Mouse (Mus musculus) adipocyte (in vitro differentiated cells): Measurements from ENCODE around the gene Acsm1.
"Not testable (repeated sequence)": the region's sequence is repeated elsewhere in the genome, so short reads cannot be mapped to it uniquely, and the experiment has no call there.

Source experiments
- DNase-seq: peaks from one replicate; pipeline ENCODE4 v3.0.0-alpha.2; 2016; ENCODE audit warnings: low spot score

Acsm1 gene

GRCm38 (mm10) chr7:119606664-119607076 lies at the start of gene Acsm1:
Acsm1 (plus strand) TSS chr7:119607026.
- DNase-seq: no peak

- no peak for DNase-seq
These were observed 46.9 kb upstream of the Acsm1 start for GRCm38 (mm10) chr7:119559789-119560451.

GRCm38 (mm10) chr7:119560452-119560835 lies 46.4 kb upstream of the Acsm1 start:
- no peak for DNase-seq

- DNase-seq: no peak
These were observed 45.4 kb upstream of the Acsm1 start for GRCm38 (mm10) chr7:119561441-119561840.

- DNase-seq: not testable (repeated sequence)
These were observed 44.4 kb upstream of the Acsm1 start for GRCm38 (mm10) chr7:119562476-119562875.

- no peak for DNase-seq
These were observed 12.2 kb upstream of the Acsm1 start for GRCm38 (mm10) chr7:119594530-119595107.

- DNase-seq: no peak
These were observed 11.5 kb upstream of the Acsm1 start for GRCm38 (mm10) chr7:119595306-119595705.

GRCm38 (mm10) chr7:119596536-119596935 lies 10.3 kb upstream of the Acsm1 start:
- no peak for DNase-seq

- DNase-seq: no peak
These were observed 5.5 kb upstream of the Acsm1 start for GRCm38 (mm10) chr7:119601195-119601953.

- no peak for DNase-seq
These were observed 4.9 kb upstream of the Acsm1 start for GRCm38 (mm10) chr7:119601954-119602317.

- no peak for DNase-seq
These were observed 1.8 kb upstream of the Acsm1 start for GRCm38 (mm10) chr7:119604903-119605483.

- no peak for DNase-seq
These were observed 731 bp upstream of the Acsm1 start for GRCm38 (mm10) chr7:119605926-119606663.

GRCm38 (mm10) chr7:119607796-119608515 lies 1.1 kb downstream of the Acsm1 start:
- no peak for DNase-seq

GRCm38 (mm10) chr7:119616531-119616930 lies 9.7 kb downstream of the Acsm1 start:
- DNase-seq: no peak

- DNase-seq: no peak
These were observed 10.8 kb downstream of the Acsm1 start for GRCm38 (mm10) chr7:119617593-119617992.

GRCm38 (mm10) chr7:119618209-119618935 lies 11.5 kb downstream of the Acsm1 start:
- no peak for DNase-seq

- no peak for DNase-seq
These were observed 13.3 kb downstream of the Acsm1 start for GRCm38 (mm10) chr7:119620157-119620556.

GRCm38 (mm10) chr7:119638773-119639172 lies 31.9 kb downstream of the Acsm1 start:
- DNase-seq: no peak

- no peak for DNase-seq
These were observed 35.5 kb downstream of the Acsm1 start for GRCm38 (mm10) chr7:119642307-119642706.

- no peak for DNase-seq
These were observed 61.1 kb downstream of the Acsm1 start for GRCm38 (mm10) chr7:119667893-119668292.

- DNase-seq: no peak
These were observed 63.6 kb downstream of the Acsm1 start for GRCm38 (mm10) chr7:119670395-119670794.
